Mouse (Mus musculus) MEL (cell line): ENCODE measurements around the gene Zfp462. TPM values are rescaled to one million over a fixed set of nuclear protein-coding genes. Genes with fewer than 3 reads are reported as not detected.

Experiments used
- DNase-seq: peaks from one replicate; pipeline ENCODE4 v3.0.0; 2011; ENCODE audit warnings: low read depth, low spot score
- H3K27ac ChIP-seq: 2 replicates; pipeline ENCODE4 v1.5.1; 2012; ENCODE audit warnings: low read depth, mild to moderate bottlenecking, control low read depth, low read length, moderate library complexity; ENCODE audit not compliant: control insufficient read depth
- H3K27me3 ChIP-seq, 2 experiments: fragments of 150-350 bp in 1 of 2; sonication (generic) in 1 of 2; 2 replicates each; pipeline ENCODE4 v1.6.1; 2012; ENCODE audit warnings: low read length in 2 of 2, mild to moderate bottlenecking in 2 of 2, improper control_type of control experiment in 1 of 2, moderate library complexity in 1 of 2; ENCODE audit not compliant: insufficient read depth in 2 of 2, control insufficient read depth in 1 of 2
- H3K36me3 ChIP-seq, 2 experiments: 2 replicates each; pipeline ENCODE4 v1.6.1; 2012 to 2014; ENCODE audit warnings: low read length in 2 of 2, improper control_type of control experiment in 1 of 2, inconsistent platforms in 1 of 2, mild to moderate bottlenecking in 1 of 2; ENCODE audit not compliant: insufficient read depth in 2 of 2, control insufficient read depth in 1 of 2
- H3K4me1 ChIP-seq, 2 experiments: fragments of 150-350 bp in 1 of 2; sonication (generic) in 1 of 2; 2 replicates each; pipeline ENCODE4 v1.6.1; 2012; ENCODE audit warnings: low read length in 2 of 2, improper control_type of control experiment in 1 of 2, mild to moderate bottlenecking in 1 of 2; ENCODE audit not compliant: insufficient read depth in 2 of 2, control insufficient read depth in 1 of 2
- H3K4me3 ChIP-seq, 2 experiments: fragments of 150-350 bp in 1 of 2; sonication (generic) in 1 of 2; 2 replicates each; pipeline ENCODE4 v1.5.1; 2012; ENCODE audit warnings: low read depth in 2 of 2, low read length in 2 of 2, mild to moderate bottlenecking in 2 of 2, moderate library complexity in 2 of 2, control low read depth in 1 of 2, improper control_type of control experiment in 1 of 2; ENCODE audit not compliant: control insufficient read depth in 1 of 2, insufficient read depth in 1 of 2
- H3K79me2 ChIP-seq: 2 replicates; pipeline ENCODE4 v1.6.1; 2012; ENCODE audit warnings: mild to moderate bottlenecking, low read length, moderate library complexity; ENCODE audit not compliant: control insufficient read depth, poor library complexity, insufficient read depth
- H3K9ac ChIP-seq: 2 replicates; pipeline ENCODE4 v1.6.1; 2012; ENCODE audit warnings: low read depth, mild to moderate bottlenecking, control low read depth, low read length, moderate library complexity; ENCODE audit not compliant: control insufficient read depth, poor library complexity, severe bottlenecking
- H3K9me3 ChIP-seq: fragments of 150-350 bp; sonication (generic); replicated peaks from 2 replicates; pipeline ENCODE4 v1.6.1; 2012; ENCODE audit warnings: mild to moderate bottlenecking, low read length, improper control_type of control experiment, moderate library complexity; ENCODE audit not compliant: insufficient read depth
- BHLHE40 ChIP-seq: IDR thresholded peaks from 2 replicates; pipeline ENCODE4 v1.6.1; 2012; ENCODE audit warnings: low read depth, mild to moderate bottlenecking, inconsistent platforms, low read length, improper control_type of control experiment, borderline replicate concordance
- CTCF ChIP-seq, 3 experiments: IDR thresholded peaks in 2 of 3; conservative IDR thresholded peaks in 1 of 3; 2 replicates each; pipeline ENCODE4 v1.5.1; 2011 to 2012; ENCODE audit warnings: low read length in 3 of 3, low read depth in 2 of 3, mild to moderate bottlenecking in 2 of 3, improper control_type of control experiment in 1 of 3, inconsistent platforms in 1 of 3, mixed read lengths in 1 of 3, moderate library complexity in 1 of 3; ENCODE audit not compliant: control insufficient read depth in 1 of 3, insufficient read depth in 1 of 3, poor library complexity in 1 of 3, severe bottlenecking in 1 of 3
- GATA1 ChIP-seq: IDR thresholded peaks from 2 replicates; pipeline ENCODE4 v1.6.1; 2011; ENCODE audit warnings: low read depth, low read length, improper control_type of control experiment
- KAT2A ChIP-seq: conservative IDR thresholded peaks from 2 replicates; pipeline ENCODE4 v1.6.1; 2012; ENCODE audit warnings: low read depth, low read length, improper control_type of control experiment, inconsistent platforms
- MAFK ChIP-seq: IDR thresholded peaks from 2 replicates; pipeline ENCODE4 v1.6.1; 2011; ENCODE audit warnings: low read depth, mild to moderate bottlenecking, low read length, improper control_type of control experiment, borderline replicate concordance
- MYB ChIP-seq: IDR thresholded peaks from 2 replicates; pipeline ENCODE4 v1.6.1; 2011; ENCODE audit warnings: mild to moderate bottlenecking, low read depth, low read length, improper control_type of control experiment
- NELFE ChIP-seq: IDR thresholded peaks from 2 replicates; pipeline ENCODE4 v1.6.1; 2011; ENCODE audit warnings: low read depth, low read length, improper control_type of control experiment
- POLR2A ChIP-seq, 2 experiments: IDR thresholded peaks; 2 replicates each; pipeline ENCODE4 v1.6.1; 2011 to 2012; ENCODE audit warnings: low read length in 2 of 2, mild to moderate bottlenecking in 2 of 2, control low read depth in 1 of 2, improper control_type of control experiment in 1 of 2, low read depth in 1 of 2, moderate library complexity in 1 of 2; ENCODE audit not compliant: control insufficient read depth in 1 of 2, insufficient read depth in 1 of 2, poor library complexity in 1 of 2
- POLR2AphosphoS2 ChIP-seq: IDR thresholded peaks from 2 replicates; pipeline ENCODE4 v1.6.1; 2011; ENCODE audit warnings: low read length, improper control_type of control experiment
- SIN3A ChIP-seq: IDR thresholded peaks from 2 replicates; pipeline ENCODE4 v1.6.1; 2012; ENCODE audit warnings: low read length, improper control_type of control experiment, inconsistent platforms
- TAL1 ChIP-seq: IDR thresholded peaks from 2 replicates; pipeline ENCODE4 v1.6.1; 2012; ENCODE audit warnings: mild to moderate bottlenecking, inconsistent platforms, low read length, moderate library complexity, mixed read lengths
- TBP ChIP-seq: IDR thresholded peaks from 2 replicates; pipeline ENCODE4 v1.8.0; 2011; ENCODE audit warnings: low read depth, low read length, improper control_type of control experiment
- USF1 ChIP-seq: IDR thresholded peaks from 2 replicates; pipeline ENCODE4 v1.6.1; 2014; ENCODE audit warnings: low read depth, mild to moderate bottlenecking, inconsistent platforms, low read length, improper control_type of control experiment, moderate library complexity
- ZC3H11A ChIP-seq: IDR thresholded peaks from 2 replicates; pipeline ENCODE4 v1.6.1; 2012; ENCODE audit warnings: low read depth, mild to moderate bottlenecking, inconsistent platforms, low read length, improper control_type of control experiment
- ZMIZ1 ChIP-seq: IDR thresholded peaks from 2 replicates; pipeline ENCODE4 v1.6.1; 2012; ENCODE audit warnings: low read depth, mild to moderate bottlenecking, inconsistent platforms, low read length, improper control_type of control experiment, moderate library complexity
- polyA plus RNA-seq, 2 experiments: library from polyadenylated mRNA; stranded (reverse) in 1 of 2; unstranded in 1 of 2; fragments of >175 nt in 1 of 2; fragments of >200 nt in 1 of 2; gene quantifications; 2 replicates each; pipeline versions ENCODE4 v1.2.1 to v1.2.4; 2012; ENCODE audit warnings: low replicate concordance in 2 of 2, low read depth in 1 of 2; ENCODE audit not compliant: insufficient read length in 2 of 2, insufficient read depth in 1 of 2, missing spikeins in 1 of 2
- total RNA-seq: library from RNA; depleted of rRNA; stranded (reverse); fragments of 300-350 nt; gene quantifications from 2 replicates; pipeline ENCODE4 v1.2.3, GENCODE M21; 2012

Gene Zfp462
- total and polyA plus RNA-seq, 3 experiments = not detected

- TF ChIP-seq POLR2AphosphoS2 (no peak), ZMIZ1 (no peak), MAFK (no peak), GATA1 (no peak), KAT2A (no peak), ZC3H11A (no peak), BHLHE40 (no peak), SIN3A (no peak)
- Histone ChIP-seq H3K4me3 (no peak overlapping the region), H3K27ac (no peak overlapping the region)
Measured at GRCm38 (mm10) chr4:55125738-55126054, 180.8 kb downstream of the Zfp462 start.

GRCm38 (mm10) chr4:55127228-55127901, 182.5 kb downstream of the Zfp462 start:
- H3K9me3 ChIP-seq = no peaks in the 10 kb centered on the region
- DNase-seq = no peak
- H3K36me3 ChIP-seq = no peaks in the 10 kb centered on the region
- TF ChIP-seq MAFK (no peak), USF1 (no peak), TAL1 (no peak), POLR2A (IDR thresholded peaks at IDR 0.05; ENCODE audit: control insufficient read depth in 1 of 2, insufficient read depth in 1 of 2, low read depth in 1 of 2, low read length in 2 of 2, poor library complexity in 1 of 2) (no peak), MYB (no peak), TBP (no peak), NELFE (no peak), ZC3H11A (no peak), CTCF (IDR thresholded peaks at IDR 0.05 in 2 of 3, conservative IDR thresholded peaks at IDR 0.05 in 1 of 3; ENCODE audit: control insufficient read depth in 1 of 3, insufficient read depth in 1 of 3, low read depth in 2 of 3, low read length in 3 of 3, poor library complexity in 1 of 3, severe bottlenecking in 1 of 3) (no peak)
- no peaks in the 10 kb centered on the region for H3K27me3 ChIP-seq
- no peak overlapping the region for H3K27ac ChIP-seq
- no peak overlapping the region for H3K4me3 ChIP-seq
- no peaks in the 10 kb centered on the region for H3K4me1 ChIP-seq
- no peaks in the 10 kb centered on the region for H3K79me2 ChIP-seq
- no peak overlapping the region for H3K9ac ChIP-seq

More at GRCm38 (mm10) chr4:55125738-55126054, 180.8 kb downstream of the Zfp462 start:
- no peaks in the 10 kb centered on the region for H3K27me3 ChIP-seq
- DNase-seq = no peak
- no peaks in the 10 kb centered on the region for H3K36me3 ChIP-seq
- H3K4me1 ChIP-seq = no peaks in the 10 kb centered on the region
- no peaks in the 10 kb centered on the region for H3K9me3 ChIP-seq
- H3K79me2 ChIP-seq = no peaks in the 10 kb centered on the region
- no peak overlapping the region for H3K9ac ChIP-seq
